9 mouse cellular contexts compared by ENCODE assay signal in genomic region chr10:75797619-75798175, GRCm38 (mm10). TPM values are rescaled to one million over a fixed set of nuclear protein-coding genes. Genes with fewer than 3 reads are reported as not detected.
A peak's percentile ranks its signal among the peaks of the same experiment; 100 is the strongest.
DNase-seq lines count a peak whose midpoint lies in the region; ATAC-seq lines count a peak whose summit lies in the region.
"Had no signal": no experiment of that assay in that cellular context is flagged by ENCODE, and none has a peak within 500 bp of the region (broad histone marks: within the 10 kb centered on the region; RNA-seq: fewer than 3 reads in every experiment).

No protein-coding gene starts in this region.

- H3K27me3 ChIP-seq in intestine, embryonic 16.5 days (replicated peaks; ENCODE audit: control insufficient read depth, insufficient read depth, low read length) = no peaks in the 10 kb centered on the region
- H3K27me3 ChIP-seq in limb, embryonic 10.5 days (ENCODE audit: low read depth, poor library complexity, severe bottlenecking) = peaks cover 24% of the 10 kb centered on the region
- H3K27me3 ChIP-seq: Patski had no signal

- DNase-seq in thymus, postnatal 0 days (ENCODE audit: low spot score) = peak; percentile 13
- DNase-seq in thymus, adult 18-20 months = no peak
- peak; percentile 57 for DNase-seq in embryo, embryonic 10 days (ENCODE audit: low spot score)
- DNase-seq in heart, adult 11 months = peak; percentile 98
- peak; percentile 41 for DNase-seq in limb, embryonic 10.5 days (ENCODE audit: low spot score)
- DNase-seq in mesoderm, embryonic 11.5 days (ENCODE audit: low read depth, low spot score) = peak; percentile 23
- peak; percentile 34 for DNase-seq in right cerebral cortex, postnatal 4 days

- no peak overlapping the region for H3K27ac ChIP-seq in intestine, embryonic 16.5 days (ENCODE audit: low read length)
- H3K27ac ChIP-seq in limb, embryonic 10.5 days = peak overlapping the region; percentile 39; the same call in 1 of the 2 replicates

- peak overlapping the region; percentile 53 for H3K4me3 ChIP-seq in intestine, embryonic 16.5 days (ENCODE audit: low read length)
- peak overlapping the region; percentile 52 for H3K4me3 ChIP-seq in limb, embryonic 10.5 days

- peak overlapping the region; percentile 87 for H3K4me2 ChIP-seq in intestine, embryonic 16.5 days (ENCODE audit: low read depth, low read length)

- peak; percentile 70 for ATAC-seq in intestine, embryonic 16.5 days
- ATAC-seq: Patski had no signal

- peak overlapping the region; percentile 67 for H3K9ac ChIP-seq in intestine, embryonic 16.5 days (ENCODE audit: low read depth, low read length)

- H3K9me3 ChIP-seq in intestine, embryonic 16.5 days (ENCODE audit: control insufficient read depth, low read length) = no peaks in the 10 kb centered on the region
- no peaks in the 10 kb centered on the region for H3K9me3 ChIP-seq in limb, embryonic 10.5 days (replicated peaks)

- peaks cover 14% of the 10 kb centered on the region for H3K4me1 ChIP-seq in intestine, embryonic 16.5 days (ENCODE audit: control insufficient read depth, insufficient read depth, low read length)
- H3K4me1 ChIP-seq in limb, embryonic 10.5 days = peaks cover 29% of the 10 kb centered on the region

- H3K36me3 ChIP-seq in intestine, embryonic 16.5 days (ENCODE audit: control insufficient read depth, insufficient read depth, low read length) = no peaks in the 10 kb centered on the region
- no peaks in the 10 kb centered on the region for H3K36me3 ChIP-seq in limb, embryonic 10.5 days

- WGBS in intestine, embryonic 16.5 days = 2% methylated on average over 12 of the region's 12 CpGs
- 1% methylated on average over 12 of the region's 12 CpGs for WGBS in limb, embryonic 10.5 days

RNA-seq across cellular contexts. Expression of gene Gstt1, which starts 0.7 kb away (rescaled TPM):
- 2.2 and 2.8 TPM in 2 replicates for polyA plus RNA-seq in thymus, postnatal 0 days (2015; fragmentation: Nextera tagmentation; extraction: Ambion mirVana)
- 16.4 and 19.2 TPM in 2 replicates for polyA plus RNA-seq in intestine, embryonic 16.5 days (2015; fragmentation: Nextera tagmentation; extraction: Ambion mirVana)
- 1.7 and 3.8 TPM in 2 replicates for polyA plus RNA-seq in limb, embryonic 10.5 days (2016; fragmentation: Nextera tagmentation; extraction: Ambion mirVana)

RNA-seq across cellular contexts. Expression of gene Gstt3, which starts 16.5 kb away (rescaled TPM):
- 9.9 and 10.1 TPM in 2 replicates for polyA plus RNA-seq in thymus, postnatal 0 days (2015; fragmentation: Nextera tagmentation; extraction: Ambion mirVana)
- polyA plus RNA-seq in intestine, embryonic 16.5 days (2015; fragmentation: Nextera tagmentation; extraction: Ambion mirVana) = 49.1 and 53.1 TPM in 2 replicates
- 2.7 and 4.2 TPM in 2 replicates for polyA plus RNA-seq in limb, embryonic 10.5 days (2016; fragmentation: Nextera tagmentation; extraction: Ambion mirVana)

RNA-seq across cellular contexts. Expression of gene Gm20441, which starts 16.9 kb away (rescaled TPM):
- polyA plus RNA-seq in thymus, postnatal 0 days (2015; fragmentation: Nextera tagmentation; extraction: Ambion mirVana) = not detected in 2 replicates
- not detected in 2 replicates for polyA plus RNA-seq in intestine, embryonic 16.5 days (2015; fragmentation: Nextera tagmentation; extraction: Ambion mirVana)
- polyA plus RNA-seq in limb, embryonic 10.5 days (2016; fragmentation: Nextera tagmentation; extraction: Ambion mirVana) = not detected in 2 replicates
- polyA plus RNA-seq: Patski had no signal

RNA-seq across cellular contexts. Expression of gene Ddt, which starts 24.5 kb away (rescaled TPM):
- polyA plus RNA-seq in thymus, postnatal 0 days (2015; fragmentation: Nextera tagmentation; extraction: Ambion mirVana) = 131 and 132 TPM in 2 replicates
- polyA plus RNA-seq in intestine, embryonic 16.5 days (2015; fragmentation: Nextera tagmentation; extraction: Ambion mirVana) = 82.0 and 92.1 TPM in 2 replicates
- 91.4 and 92.5 TPM in 2 replicates for polyA plus RNA-seq in limb, embryonic 10.5 days (2016; fragmentation: Nextera tagmentation; extraction: Ambion mirVana)

RNA-seq across cellular contexts. Expression of gene Gstt4, which starts 24.6 kb away (rescaled TPM):
- polyA plus RNA-seq in thymus, postnatal 0 days (2015; fragmentation: Nextera tagmentation; extraction: Ambion mirVana) = 0.14 and 0.18 TPM in 2 replicates
- not detected in 2 replicates for polyA plus RNA-seq in intestine, embryonic 16.5 days (2015; fragmentation: Nextera tagmentation; extraction: Ambion mirVana)
- not detected in 2 replicates for polyA plus RNA-seq in limb, embryonic 10.5 days (2016; fragmentation: Nextera tagmentation; extraction: Ambion mirVana)
- polyA plus RNA-seq: Patski had no signal

Comparison
In these comparisons a context has a peak if more than half of its experiments do, and no peak if none do; other contexts are left out.
1. DNase-seq: peak in thymus, postnatal 0 days (single experiment), embryo, embryonic 10 days (single experiment), heart, adult 11 months (single experiment), limb, embryonic 10.5 days (single experiment), mesoderm, embryonic 11.5 days (single experiment) and right cerebral cortex, postnatal 4 days (single experiment); none in thymus, adult 18-20 months (0 of 2).